Mouse (Mus musculus): ENCODE data around the gene Mcpt1. TPM values are rescaled to one million over a fixed set of nuclear protein-coding genes. Genes with fewer than 3 reads are reported as not detected.

Mcpt1 gene
- polyA plus RNA-seq, 1 experiment from 2014 or later, result 0.14 TPM

Other genes with a start within 250 kb of the Mcpt1 start
- gene Adcy4, start 233.9 kb upstream of the Mcpt1 start, polyA plus RNA-seq (2015; fragmentation: Nextera tagmentation; extraction: Ambion mirVana), result 16.8 and 21.3 TPM in 2 replicates
- gene Ripk3, start 229.1 kb upstream of the Mcpt1 start, polyA plus RNA-seq (2015; fragmentation: Nextera tagmentation; extraction: Ambion mirVana), result 35.0 and 37.6 TPM in 2 replicates
- 89.3 and 95.9 TPM in 2 replicates for gene Nfatc4, start 194.8 kb upstream of the Mcpt1 start, polyA plus RNA-seq (2015; fragmentation: Nextera tagmentation; extraction: Ambion mirVana)
- 21.6 and 25.5 TPM in 2 replicates for gene Nynrin, start 164.0 kb upstream of the Mcpt1 start, polyA plus RNA-seq (2015; fragmentation: Nextera tagmentation; extraction: Ambion mirVana)
- gene Cbln3, start 133.6 kb upstream of the Mcpt1 start, polyA plus RNA-seq (2015; fragmentation: Nextera tagmentation; extraction: Ambion mirVana), result 0.24 and 0.46 TPM in 2 replicates
- 18.6 and 20.5 TPM in 2 replicates for gene Khnyn, start 133.0 kb upstream of the Mcpt1 start, polyA plus RNA-seq (2015; fragmentation: Nextera tagmentation; extraction: Ambion mirVana)
- 87.1 and 91.0 TPM in 2 replicates for gene Sdr39u1, start 117.7 kb upstream of the Mcpt1 start, polyA plus RNA-seq (2015; fragmentation: Nextera tagmentation; extraction: Ambion mirVana)
- 401 and 411 TPM in 2 replicates for gene Cma1, start 73.3 kb upstream of the Mcpt1 start, polyA plus RNA-seq (2015; fragmentation: Nextera tagmentation; extraction: Ambion mirVana)
- gene Cma2, start 67.0 kb upstream of the Mcpt1 start, polyA plus RNA-seq (2015; fragmentation: Nextera tagmentation; extraction: Ambion mirVana), result 1.00 and 1.0 TPM in 2 replicates
- not detected in 2 replicates for gene Mcpt9, start 12.5 kb downstream of the Mcpt1 start, polyA plus RNA-seq (2015; fragmentation: Nextera tagmentation; extraction: Ambion mirVana)
- 1.6 and 1.9 TPM in 2 replicates for gene Mcpt2, start 24.1 kb downstream of the Mcpt1 start, polyA plus RNA-seq (2015; fragmentation: Nextera tagmentation; extraction: Ambion mirVana)
- 8.6 and 10.2 TPM in 2 replicates for gene Mcpt4, start 44.3 kb downstream of the Mcpt1 start, polyA plus RNA-seq (2015; fragmentation: Nextera tagmentation; extraction: Ambion mirVana)
- 2.1 and 2.3 TPM in 2 replicates for gene Mcpt8, start 67.3 kb downstream of the Mcpt1 start, polyA plus RNA-seq (2015; fragmentation: Nextera tagmentation; extraction: Ambion mirVana)
- gene Ctsg, start 84.6 kb downstream of the Mcpt1 start, polyA plus RNA-seq (2015; fragmentation: Nextera tagmentation; extraction: Ambion mirVana), result 0.53 and 0.72 TPM in 2 replicates
- gene Gzme, start 102.7 kb downstream of the Mcpt1 start, polyA plus RNA-seq (2015; fragmentation: Nextera tagmentation; extraction: Ambion mirVana), result 0.52 TPM in 1 of 2 replicates, not detected in the other
- not detected in 2 replicates for gene Gzmd, start 114.6 kb downstream of the Mcpt1 start, polyA plus RNA-seq (2015; fragmentation: Nextera tagmentation; extraction: Ambion mirVana)
- not detected in 2 replicates for gene Gzmg, start 141.6 kb downstream of the Mcpt1 start, polyA plus RNA-seq (2015; fragmentation: Nextera tagmentation; extraction: Ambion mirVana)
- gene Gzmn, start 156.6 kb downstream of the Mcpt1 start, polyA plus RNA-seq (2015; fragmentation: Nextera tagmentation; extraction: Ambion mirVana), result not detected in 2 replicates
- gene Gzmf, start 193.4 kb downstream of the Mcpt1 start, polyA plus RNA-seq (2015; fragmentation: Nextera tagmentation; extraction: Ambion mirVana), result not detected in 2 replicates
- gene Gzmc, start 216.7 kb downstream of the Mcpt1 start, polyA plus RNA-seq (2015; fragmentation: Nextera tagmentation; extraction: Ambion mirVana), result 0.28 and 0.34 TPM in 2 replicates
- 0.79 and 0.83 TPM in 2 replicates for gene Gzmb, start 244.3 kb downstream of the Mcpt1 start, polyA plus RNA-seq (2015; fragmentation: Nextera tagmentation; extraction: Ambion mirVana)

All from limb, embryonic 15.5 days (tissue).